Mouse (Mus musculus): Measurements from ENCODE around the gene Atxn7l3b. TPM values are rescaled to one million over a fixed set of nuclear protein-coding genes. Genes with fewer than 3 reads are reported as not detected.

Gene Atxn7l3b
- polyA plus RNA-seq, 1 experiment: 35.0 TPM

DNA sequence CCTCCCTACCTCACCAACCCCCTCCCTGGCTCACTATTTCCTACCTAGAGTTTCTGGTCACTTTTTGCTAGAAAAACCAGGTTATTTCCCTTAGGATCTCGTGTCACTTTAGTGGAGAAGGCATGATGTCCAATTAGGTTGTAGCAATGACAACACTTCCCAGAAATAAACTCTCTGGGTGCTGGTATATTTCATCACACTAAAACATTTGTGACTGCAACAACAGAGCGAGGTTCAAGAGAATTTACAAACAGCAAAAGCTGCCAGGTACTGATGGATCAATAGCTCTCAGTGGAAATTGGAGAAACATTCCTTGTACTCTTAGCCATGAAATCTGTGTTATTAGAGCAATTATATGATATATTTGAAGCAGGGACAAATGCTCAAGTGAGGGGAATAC is 25.3 kb upstream of the Atxn7l3b start:
- TF ChIP-seq TCF3 (IDR thresholded peaks at IDR 0.05; ENCODE audit: insufficient read length, low read depth) (no peak), USF1 (IDR thresholded peaks at IDR 0.05; ENCODE audit: low read depth) (no peak), SRF (IDR thresholded peaks at IDR 0.05; ENCODE audit: control insufficient read depth, insufficient read length, low read depth) (no peak), REST (IDR thresholded peaks at IDR 0.05; ENCODE audit: insufficient read depth, insufficient read length) (no peak), TCF12 (IDR thresholded peaks at IDR 0.05; ENCODE audit: insufficient read depth, poor library complexity, severe bottlenecking) (no peak)
- no peaks in the 10 kb centered on the region for H3K27me3 ChIP-seq (ENCODE audit: control insufficient read depth, insufficient read depth, insufficient read length)
- no peaks in the 10 kb centered on the region for H3K79me2 ChIP-seq (ENCODE audit: control insufficient read depth, insufficient read depth)
- no peak overlapping the region for H3K4me3 ChIP-seq
- no peaks in the 10 kb centered on the region for H3K36me3 ChIP-seq (ENCODE audit: control insufficient read depth, insufficient read depth)
- H3K4me2 ChIP-seq (ENCODE audit: low read depth): no peak overlapping the region
- no peak overlapping the region for H3ac ChIP-seq (ENCODE audit: control insufficient read depth, insufficient read length)

DNA sequence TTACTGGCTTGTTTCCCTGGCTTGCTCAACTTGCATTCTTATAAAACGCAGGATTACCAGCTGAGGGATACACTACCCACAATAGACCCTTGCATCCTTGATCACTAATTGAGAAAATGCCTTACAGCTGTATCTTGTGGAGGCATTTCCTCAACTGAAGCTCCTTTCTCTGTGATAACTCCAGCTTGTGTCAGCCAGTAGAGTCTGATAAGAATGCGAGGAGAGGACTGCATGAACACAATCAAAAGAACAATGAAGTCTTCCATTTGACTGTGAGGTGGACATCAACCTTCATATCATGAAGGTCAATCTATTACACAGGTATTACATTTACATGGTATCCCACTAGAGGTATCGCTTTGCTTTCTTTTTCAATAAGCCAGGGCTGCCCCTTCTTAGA is 19.7 kb upstream of the Atxn7l3b start:
- no peaks in the 10 kb centered on the region for H3K79me2 ChIP-seq (ENCODE audit: control insufficient read depth, insufficient read depth)
- no peaks in the 10 kb centered on the region for H3K27me3 ChIP-seq (ENCODE audit: control insufficient read depth, insufficient read depth, insufficient read length)
- H3K36me3 ChIP-seq (ENCODE audit: control insufficient read depth, insufficient read depth): no peaks in the 10 kb centered on the region
- TF ChIP-seq REST (IDR thresholded peaks at IDR 0.05; ENCODE audit: insufficient read depth, insufficient read length): no peak
- TF ChIP-seq POLR2A (IDR thresholded peaks at IDR 0.05; ENCODE audit: insufficient read length, low read depth): no peak
- no peak for TF ChIP-seq MYOG (IDR thresholded peaks at IDR 0.05; ENCODE audit: control insufficient read depth in 1 of 3, insufficient read depth in 1 of 3, insufficient read length in 2 of 3, low read depth in 2 of 3)
- no peak for TF ChIP-seq MAX (IDR thresholded peaks at IDR 0.05; ENCODE audit: low read depth)
- no peak for TF ChIP-seq SRF (IDR thresholded peaks at IDR 0.05; ENCODE audit: control insufficient read depth, insufficient read length, low read depth)
- no peak for TF ChIP-seq USF1 (IDR thresholded peaks at IDR 0.05; ENCODE audit: low read depth)
- TF ChIP-seq MYOD1 (IDR thresholded peaks at IDR 0.05; ENCODE audit: control insufficient read depth in 1 of 3, insufficient read length in 2 of 3, low read depth in 2 of 3): no peak
- TF ChIP-seq POLR2AphosphoS2 (IDR thresholded peaks at IDR 0.05; ENCODE audit: insufficient read length, low read depth): no peak
- TF ChIP-seq E2F4 (IDR thresholded peaks at IDR 0.05; ENCODE audit: insufficient read depth): no peak
- no peak for TF ChIP-seq CEBPB (IDR thresholded peaks at IDR 0.05; ENCODE audit: insufficient read depth, poor library complexity, severe bottlenecking)
- TF ChIP-seq TCF3 (IDR thresholded peaks at IDR 0.05; ENCODE audit: insufficient read length, low read depth): no peak
- no peak for TF ChIP-seq TCF12 (IDR thresholded peaks at IDR 0.05; ENCODE audit: insufficient read depth, poor library complexity, severe bottlenecking)
- no peak overlapping the region for H3ac ChIP-seq (ENCODE audit: control insufficient read depth, insufficient read length)
- no peak overlapping the region for H3K4me3 ChIP-seq
- no peak overlapping the region for H3K4me2 ChIP-seq (ENCODE audit: low read depth)

DNA sequence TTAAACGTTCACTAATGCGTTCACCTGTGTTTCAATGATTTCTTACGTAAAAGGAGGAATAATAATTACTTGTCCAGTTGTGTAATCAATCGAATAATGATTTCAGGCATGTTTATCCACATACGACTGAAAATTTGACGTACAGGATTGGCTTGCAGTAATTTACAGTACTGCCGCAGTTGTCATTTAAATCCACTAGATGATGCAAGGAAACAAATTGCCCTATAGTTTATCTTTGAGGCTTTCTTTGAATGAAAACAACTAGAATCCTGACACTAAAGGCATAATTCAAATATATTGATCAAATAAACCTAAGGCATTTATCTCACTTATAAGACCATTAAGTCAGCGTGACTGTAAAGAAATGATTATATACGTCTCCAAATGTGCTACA is 418 bp upstream of the Atxn7l3b start:
- peaks cover 38% of the 10 kb centered on the region for H3K79me2 ChIP-seq (ENCODE audit: control insufficient read depth, insufficient read depth)
- TF ChIP-seq POLR2A (IDR thresholded peaks at IDR 0.05; ENCODE audit: insufficient read length, low read depth) (no peak), REST (IDR thresholded peaks at IDR 0.05; ENCODE audit: insufficient read depth, insufficient read length) (no peak), MYOD1 (IDR thresholded peaks at IDR 0.05; ENCODE audit: control insufficient read depth in 1 of 3, insufficient read length in 2 of 3, low read depth in 2 of 3) (no peak), SRF (IDR thresholded peaks at IDR 0.05; ENCODE audit: control insufficient read depth, insufficient read length, low read depth) (no peak), MYOG (IDR thresholded peaks at IDR 0.05; ENCODE audit: control insufficient read depth in 1 of 3, insufficient read depth in 1 of 3, insufficient read length in 2 of 3, low read depth in 2 of 3) (no peak), USF1 (IDR thresholded peaks at IDR 0.05; ENCODE audit: low read depth) (no peak), E2F4 (IDR thresholded peaks at IDR 0.05; ENCODE audit: insufficient read depth) (no peak), POLR2AphosphoS2 (IDR thresholded peaks at IDR 0.05; ENCODE audit: insufficient read length, low read depth) (no peak), MAX (IDR thresholded peaks at IDR 0.05; ENCODE audit: low read depth) (no peak), TCF12 (IDR thresholded peaks at IDR 0.05; ENCODE audit: insufficient read depth, poor library complexity, severe bottlenecking) (no peak), CEBPB (IDR thresholded peaks at IDR 0.05; ENCODE audit: insufficient read depth, poor library complexity, severe bottlenecking) (no peak), TCF3 (IDR thresholded peaks at IDR 0.05; ENCODE audit: insufficient read length, low read depth) (no peak)
- no peaks in the 10 kb centered on the region for H3K27me3 ChIP-seq (ENCODE audit: control insufficient read depth, insufficient read depth, insufficient read length)
- H3K36me3 ChIP-seq (ENCODE audit: control insufficient read depth, insufficient read depth): peaks cover 15% of the 10 kb centered on the region
- H3K4me2 ChIP-seq (ENCODE audit: low read depth): peak overlapping the region; percentile 60
- H3ac ChIP-seq (ENCODE audit: control insufficient read depth, insufficient read length): peak overlapping the region; percentile 44
- peak overlapping the region; percentile 72 for H3K4me3 ChIP-seq

DNA sequence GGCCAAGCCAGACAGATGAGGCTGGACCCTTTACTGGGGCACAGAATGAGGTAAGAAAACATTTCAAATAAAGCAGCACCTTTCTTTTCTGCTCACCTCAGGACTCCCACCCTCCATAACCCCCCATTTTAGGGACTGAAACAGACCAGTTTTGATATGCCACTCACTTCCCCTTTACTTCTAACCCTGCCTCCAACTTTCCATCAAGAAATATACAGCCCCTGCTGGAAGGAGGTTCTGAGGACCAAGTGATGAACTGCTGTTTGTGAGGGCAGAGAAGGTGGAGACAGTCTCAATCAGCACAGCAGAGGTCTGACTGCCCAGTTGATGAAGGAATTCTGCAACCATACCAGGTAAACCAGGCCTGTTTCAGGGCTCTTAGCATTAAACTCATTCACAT is 1.8 kb downstream of the Atxn7l3b start:
- Histone ChIP-seq H3K36me3 (ENCODE audit: control insufficient read depth, insufficient read depth) (peaks cover 15% of the 10 kb centered on the region), H3K27me3 (ENCODE audit: control insufficient read depth, insufficient read depth, insufficient read length) (no peaks in the 10 kb centered on the region), H3ac (ENCODE audit: control insufficient read depth, insufficient read length) (no peak overlapping the region), H3K4me2 (ENCODE audit: low read depth) (peak overlapping the region; percentile 83), H3K4me3 (peak overlapping the region; percentile 72), H3K79me2 (ENCODE audit: control insufficient read depth, insufficient read depth) (peaks cover 38% of the 10 kb centered on the region)
- TF ChIP-seq REST (IDR thresholded peaks at IDR 0.05; ENCODE audit: insufficient read depth, insufficient read length) (no peak), CEBPB (IDR thresholded peaks at IDR 0.05; ENCODE audit: insufficient read depth, poor library complexity, severe bottlenecking) (no peak), TCF3 (IDR thresholded peaks at IDR 0.05; ENCODE audit: insufficient read length, low read depth) (no peak), MYOG (IDR thresholded peaks at IDR 0.05; ENCODE audit: control insufficient read depth in 1 of 3, insufficient read depth in 1 of 3, insufficient read length in 2 of 3, low read depth in 2 of 3) (no peak), TCF12 (IDR thresholded peaks at IDR 0.05; ENCODE audit: insufficient read depth, poor library complexity, severe bottlenecking) (no peak), POLR2A (IDR thresholded peaks at IDR 0.05; ENCODE audit: insufficient read length, low read depth) (no peak), POLR2AphosphoS2 (IDR thresholded peaks at IDR 0.05; ENCODE audit: insufficient read length, low read depth) (no peak), MYOD1 (IDR thresholded peaks at IDR 0.05; ENCODE audit: control insufficient read depth in 1 of 3, insufficient read length in 2 of 3, low read depth in 2 of 3) (no peak), MAX (IDR thresholded peaks at IDR 0.05; ENCODE audit: low read depth) (no peak), SRF (IDR thresholded peaks at IDR 0.05; ENCODE audit: control insufficient read depth, insufficient read length, low read depth) (no peak), E2F4 (IDR thresholded peaks at IDR 0.05; ENCODE audit: insufficient read depth) (no peak), USF1 (IDR thresholded peaks at IDR 0.05; ENCODE audit: low read depth) (no peak)

DNA sequence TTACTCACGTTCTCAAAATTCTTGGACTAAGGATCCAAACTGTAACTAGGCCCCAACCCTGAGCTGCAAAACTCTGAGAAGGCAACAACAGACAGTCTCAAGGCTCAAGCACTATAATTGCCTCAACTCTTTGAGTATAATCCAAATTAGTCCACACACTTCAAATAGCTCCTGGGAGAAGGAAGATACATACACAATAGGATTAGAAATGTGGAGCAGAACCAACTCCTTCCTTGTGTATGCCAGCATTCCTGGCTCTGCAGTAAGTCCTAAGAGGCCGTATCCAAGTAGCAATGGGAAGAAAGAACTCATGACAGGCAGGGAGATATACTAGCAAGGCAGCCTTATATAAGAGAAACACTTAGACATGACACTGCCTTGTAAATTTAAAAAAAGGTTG is 2.5 kb downstream of the Atxn7l3b start:
- H3K4me2 ChIP-seq (ENCODE audit: low read depth): peak overlapping the region; percentile 55
- H3K4me3 ChIP-seq: no peak overlapping the region
- no peak overlapping the region for H3ac ChIP-seq (ENCODE audit: control insufficient read depth, insufficient read length)
- H3K36me3 ChIP-seq (ENCODE audit: control insufficient read depth, insufficient read depth): peaks cover 15% of the 10 kb centered on the region
- H3K27me3 ChIP-seq (ENCODE audit: control insufficient read depth, insufficient read depth, insufficient read length): no peaks in the 10 kb centered on the region
- H3K79me2 ChIP-seq (ENCODE audit: control insufficient read depth, insufficient read depth): peaks cover 38% of the 10 kb centered on the region
- no peak for TF ChIP-seq E2F4 (IDR thresholded peaks at IDR 0.05; ENCODE audit: insufficient read depth)
- no peak for TF ChIP-seq MAX (IDR thresholded peaks at IDR 0.05; ENCODE audit: low read depth)
- no peak for TF ChIP-seq MYOD1 (IDR thresholded peaks at IDR 0.05; ENCODE audit: control insufficient read depth in 1 of 3, insufficient read length in 2 of 3, low read depth in 2 of 3)
